Mouse (Mus musculus) cortical plate, adult 2 months (tissue): ENCODE measurements around the gene Calcrl. TPM values are rescaled to one million over a fixed set of nuclear protein-coding genes. Genes with fewer than 3 reads are reported as not detected.

Source experiments
- H3K27ac ChIP-seq: fragments of 200-500 bp; 2 replicates; pipeline ENCODE4 v1.5.1; 2012; ENCODE audit warnings: low read length, control low read depth, inconsistent platforms; ENCODE audit not compliant: insufficient read depth
- H3K4me1 ChIP-seq: fragments of 200-500 bp; 2 replicates; pipeline ENCODE4 v1.6.1; 2011; ENCODE audit warnings: low read length; ENCODE audit not compliant: control insufficient read depth, insufficient read depth
- H3K4me3 ChIP-seq: fragments of 200-500 bp; 2 replicates; pipeline ENCODE4 v1.5.1; 2011; ENCODE audit warnings: mild to moderate bottlenecking, low read length, control low read depth; ENCODE audit not compliant: insufficient read depth
- CTCF ChIP-seq: fragments of 200-500 bp; IDR thresholded peaks from 2 replicates; pipeline ENCODE4 v1.5.1; 2011; ENCODE audit warnings: mild to moderate bottlenecking, control low read depth, low read length; ENCODE audit not compliant: insufficient read depth; ENCODE audit errors: extremely low read depth
- POLR2A ChIP-seq: fragments of 200-500 bp; IDR thresholded peaks from 2 replicates; pipeline ENCODE4 v1.6.1; 2011; ENCODE audit warnings: mild to moderate bottlenecking, low read length, control low read depth; ENCODE audit not compliant: insufficient read depth; ENCODE audit errors: extremely low read depth
- polyA plus RNA-seq: library from polyadenylated mRNA; depleted of rRNA; stranded (reverse); fragments of >200 nt; gene quantifications from 2 replicates; pipeline ENCODE4 v1.2.3, GENCODE M21; 2012; rRNA removed

Gene Calcrl
- polyA plus RNA-seq, 1 experiment: 3.7 TPM

DNA sequence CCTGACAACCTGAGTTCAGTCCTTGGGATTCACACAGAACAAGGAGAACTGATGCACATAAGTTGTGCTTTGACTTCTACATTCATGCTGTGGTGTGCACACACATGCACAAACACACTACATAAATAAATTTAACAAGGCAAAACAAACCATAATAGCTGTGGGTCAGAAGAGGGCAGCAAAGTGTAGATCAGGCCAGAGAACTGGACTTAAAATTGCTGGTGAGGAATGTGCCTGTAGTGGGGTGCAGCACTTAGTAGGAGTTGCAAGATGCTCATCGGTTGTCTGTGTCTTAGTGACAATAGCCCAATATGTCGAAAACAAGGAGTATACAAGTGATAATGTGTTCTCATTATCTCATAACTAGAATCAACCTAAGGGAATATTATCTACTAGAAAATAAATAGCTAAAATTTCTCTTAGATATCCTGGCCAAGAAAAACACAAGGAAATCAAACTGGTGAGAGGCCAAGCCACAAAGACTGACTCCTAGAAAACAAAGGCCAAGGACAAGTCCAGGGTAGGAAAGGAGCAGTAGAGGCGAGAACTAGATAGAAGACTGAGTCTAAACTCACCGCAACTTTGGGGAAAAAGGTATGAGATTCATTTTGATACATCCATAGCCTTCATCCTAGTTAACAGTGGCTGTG lies 132.7 kb downstream of the Calcrl start:
- no peak for TF ChIP-seq POLR2A
- peak; percentile 3; the same call in 1 of the 2 replicates for TF ChIP-seq CTCF
- Histone ChIP-seq H3K27ac (no peak overlapping the region; the same call in 1 of the 2 replicates), H3K4me1 (no peaks in the 10 kb centered on the region), H3K4me3 (no peak overlapping the region)

DNA sequence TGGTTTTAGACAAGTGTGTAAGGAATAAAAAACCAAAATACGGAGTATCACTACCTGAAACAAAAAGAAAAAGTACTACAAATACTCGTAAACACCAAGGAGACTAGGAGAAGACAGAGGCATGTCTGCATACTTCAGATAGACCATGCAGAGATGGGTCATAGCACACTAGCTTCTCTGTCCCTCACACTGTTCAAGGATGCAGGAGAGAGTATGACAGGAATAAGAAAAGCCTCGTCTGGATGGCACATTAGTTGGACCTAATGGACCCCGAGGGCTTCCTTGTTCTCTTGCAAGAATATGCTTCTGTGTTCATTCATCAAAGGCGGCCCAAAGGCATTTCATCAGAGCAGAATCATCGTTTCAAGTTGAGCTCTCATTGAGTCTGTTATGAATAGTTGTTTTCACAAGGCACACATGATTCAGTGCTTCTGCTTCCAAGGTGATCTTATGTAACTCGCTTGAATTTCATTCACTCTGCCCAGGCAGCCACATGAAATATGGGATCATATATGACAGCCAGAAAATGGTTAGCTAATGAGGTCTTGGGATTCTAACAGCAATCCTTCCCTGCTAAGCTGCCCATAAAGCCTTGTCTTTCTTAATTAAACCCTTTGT lies 136.2 kb downstream of the Calcrl start:
- H3K4me3 ChIP-seq: no peak overlapping the region
- H3K4me1 ChIP-seq: no peaks in the 10 kb centered on the region
- H3K27ac ChIP-seq: no peak overlapping the region
- no peak for TF ChIP-seq CTCF
- TF ChIP-seq POLR2A: no peak

Other genes with a start within 250 kb of the Calcrl start
- gene Tfpi, start 51.4 kb upstream of the Calcrl start, polyA plus RNA-seq: 4.6 TPM in 2 replicates
- gene Ctnnd1, start 225.4 kb upstream of the Calcrl start, polyA plus RNA-seq: 42.1 and 42.6 TPM in 2 replicates
- not detected in 2 replicates for gene Btbd18, start 233.7 kb upstream of the Calcrl start, polyA plus RNA-seq
- gene Selenoh, start 245.4 kb upstream of the Calcrl start, polyA plus RNA-seq: 50.4 and 53.7 TPM in 2 replicates